Mouse (Mus musculus): Measurements from ENCODE around the gene Adgrg1. TPM values are rescaled to one million over a fixed set of nuclear protein-coding genes. Genes with fewer than 3 reads are reported as not detected.

Gene Adgrg1
- polyA plus RNA-seq, 1 experiment from 2014 or later: 180 TPM

- 51% methylated on average over 6 of the region's 6 CpGs for WGBS
- Histone ChIP-seq H3K4me3 (replicated peaks) (peak overlapping the region; percentile 61), H3K9ac (peak overlapping the region; percentile 50; the same call in 1 of the 2 replicates), H3K27me3 (no peaks in the 10 kb centered on the region), H3K4me1 (peaks cover 60% of the 10 kb centered on the region), H3K4me2 (peak overlapping the region; percentile 92), H3K36me3 (replicated peaks) (peaks cover 32% of the 10 kb centered on the region), H3K27ac (peak overlapping the region; percentile 98), H3K9me3 (no peaks in the 10 kb centered on the region)
- no peak for ATAC-seq (ENCODE audit: low FRiP score)
Observed at GRCm38 (mm10) chr8:94999956-95000355, 25.4 kb downstream of the Adgrg1 start.

GRCm38 (mm10) chr8:95000684-95001083 lies 26.1 kb downstream of the Adgrg1 start:
- Histone ChIP-seq H3K36me3 (replicated peaks) (peaks cover 39% of the 10 kb centered on the region), H3K9ac (peak overlapping the region; percentile 50; the same call in 1 of the 2 replicates), H3K4me3 (replicated peaks) (peak overlapping the region; percentile 61), H3K27ac (peak overlapping the region; percentile 98), H3K27me3 (no peaks in the 10 kb centered on the region), H3K4me2 (peak overlapping the region; percentile 92), H3K4me1 (peaks cover 60% of the 10 kb centered on the region), H3K9me3 (no peaks in the 10 kb centered on the region)
- 16% methylated on average over 5 of the region's 5 CpGs for WGBS
- peak; percentile 67 for ATAC-seq (ENCODE audit: low FRiP score)

DNA sequence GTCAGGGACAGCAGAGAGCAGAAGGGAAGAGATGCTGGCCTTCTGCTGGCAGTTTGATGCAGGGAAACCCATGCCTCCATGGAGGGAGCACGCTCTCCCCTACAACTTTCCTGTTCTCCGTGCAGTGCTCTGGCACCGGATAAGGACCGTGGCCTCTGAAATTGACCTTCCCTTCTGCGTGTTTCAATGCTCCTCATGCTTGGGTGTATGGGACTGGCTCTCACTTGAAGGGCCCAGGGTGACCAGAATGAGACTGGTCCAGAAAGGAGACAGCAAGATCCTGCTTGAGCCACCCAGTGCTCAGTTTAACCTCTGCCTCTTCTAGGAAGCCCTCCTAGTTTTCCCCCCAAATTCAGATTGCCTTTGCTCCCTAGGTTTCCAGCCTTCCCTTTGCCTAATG lies 26.6 kb downstream of the Adgrg1 start:
- Histone ChIP-seq H3K36me3 (replicated peaks) (peaks cover 44% of the 10 kb centered on the region), H3K27me3 (no peaks in the 10 kb centered on the region), H3K4me3 (replicated peaks) (peak overlapping the region; percentile 61), H3K27ac (peak overlapping the region; percentile 98), H3K9ac (0 out of 2 replicates have a peak overlapping the region, but pooled peaks have one; percentile 50), H3K4me2 (peak overlapping the region; percentile 92), H3K4me1 (peaks cover 60% of the 10 kb centered on the region), H3K9me3 (no peaks in the 10 kb centered on the region)
- ATAC-seq (ENCODE audit: low FRiP score): peak; percentile 21; the same call in 1 of the 2 replicates
- 74% methylated on average over 5 of the region's 5 CpGs for WGBS

GRCm38 (mm10) chr8:95001655-95002054 lies 27.1 kb downstream of the Adgrg1 start:
- peaks cover 49% of the 10 kb centered on the region for H3K36me3 ChIP-seq (replicated peaks)

DNA sequence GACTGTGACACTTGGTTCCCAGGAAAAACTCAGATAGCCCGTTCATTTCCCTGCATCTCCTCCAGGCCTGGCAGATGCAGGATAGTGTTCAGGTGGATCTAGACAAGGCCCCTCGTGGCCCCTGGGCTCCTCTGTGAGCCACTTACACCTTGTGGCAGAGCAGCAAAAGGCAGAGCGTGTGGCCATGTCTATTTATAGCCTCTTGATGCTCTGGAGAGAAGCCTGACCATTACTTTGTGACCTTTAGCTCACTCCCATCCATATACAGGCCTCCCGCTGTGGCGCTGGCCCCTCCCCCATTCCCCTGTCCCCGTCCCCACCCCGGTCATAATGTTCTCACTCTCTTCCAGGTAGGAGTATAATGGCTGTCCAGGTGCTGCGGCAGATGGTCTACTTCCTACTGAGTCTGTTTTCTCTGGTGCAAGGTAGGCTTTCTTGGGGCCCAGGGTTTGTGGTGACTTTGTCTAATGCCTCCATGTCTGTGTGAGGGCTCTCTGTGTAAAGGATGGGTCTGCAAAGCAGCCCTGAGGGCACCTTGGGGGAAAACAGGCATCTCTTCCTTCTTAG lies 27.6 kb downstream of the Adgrg1 start:
- Histone ChIP-seq H3K4me3 (replicated peaks) (no peak overlapping the region), H3K27me3 (no peaks in the 10 kb centered on the region), H3K4me1 (peaks cover 52% of the 10 kb centered on the region), H3K27ac (no peak overlapping the region), H3K9ac (no peak overlapping the region), H3K4me2 (peak overlapping the region; percentile 15; the same call in 1 of the 2 replicates), H3K36me3 (replicated peaks) (peaks cover 54% of the 10 kb centered on the region), H3K9me3 (no peaks in the 10 kb centered on the region)
- 68% methylated on average over 8 of the region's 8 CpGs for WGBS
- no peak for ATAC-seq (ENCODE audit: low FRiP score)

More at GRCm38 (mm10) chr8:95001655-95002054, 27.1 kb downstream of the Adgrg1 start:
- Histone ChIP-seq H3K4me1 (peaks cover 57% of the 10 kb centered on the region), H3K4me2 (peak overlapping the region; percentile 92), H3K27ac (peak overlapping the region; percentile 98), H3K27me3 (no peaks in the 10 kb centered on the region), H3K9ac (0 out of 2 replicates have a peak overlapping the region, but pooled peaks have one; percentile 50), H3K9me3 (no peaks in the 10 kb centered on the region), H3K4me3 (replicated peaks) (peak overlapping the region; percentile 61; the same call in 1 of the 2 replicates)
- ATAC-seq (ENCODE audit: low FRiP score): peak; percentile 67
- 5% methylated on average over 7 of the region's 7 CpGs for WGBS

- no peak for ATAC-seq (ENCODE audit: low FRiP score)
- Histone ChIP-seq H3K27ac (no peak overlapping the region), H3K36me3 (replicated peaks) (peaks cover 81% of the 10 kb centered on the region), H3K4me3 (replicated peaks) (no peak overlapping the region), H3K4me1 (peaks cover 3% of the 10 kb centered on the region; the same call in 1 of the 2 replicates), H3K27me3 (no peaks in the 10 kb centered on the region), H3K9ac (no peak overlapping the region), H3K9me3 (no peaks in the 10 kb centered on the region), H3K4me2 (no peak overlapping the region)
- 93% methylated on average over 15 of the region's 15 CpGs for WGBS
Observed at GRCm38 (mm10) chr8:95012442-95012919, 37.9 kb downstream of the Adgrg1 start.

- Histone ChIP-seq H3K9ac (no peak overlapping the region), H3K4me2 (no peak overlapping the region), H3K27ac (no peak overlapping the region; the same call in 1 of the 2 replicates), H3K9me3 (no peaks in the 10 kb centered on the region), H3K4me1 (peaks cover 3% of the 10 kb centered on the region; the same call in 1 of the 2 replicates), H3K27me3 (no peaks in the 10 kb centered on the region), H3K36me3 (replicated peaks) (peaks cover 48% of the 10 kb centered on the region), H3K4me3 (replicated peaks) (no peak overlapping the region)
- ATAC-seq (ENCODE audit: low FRiP score): no peak
- 78% methylated on average over 4 of the region's 4 CpGs for WGBS
Observed at GRCm38 (mm10) chr8:95015866-95016265, 41.3 kb downstream of the Adgrg1 start.

DNA sequence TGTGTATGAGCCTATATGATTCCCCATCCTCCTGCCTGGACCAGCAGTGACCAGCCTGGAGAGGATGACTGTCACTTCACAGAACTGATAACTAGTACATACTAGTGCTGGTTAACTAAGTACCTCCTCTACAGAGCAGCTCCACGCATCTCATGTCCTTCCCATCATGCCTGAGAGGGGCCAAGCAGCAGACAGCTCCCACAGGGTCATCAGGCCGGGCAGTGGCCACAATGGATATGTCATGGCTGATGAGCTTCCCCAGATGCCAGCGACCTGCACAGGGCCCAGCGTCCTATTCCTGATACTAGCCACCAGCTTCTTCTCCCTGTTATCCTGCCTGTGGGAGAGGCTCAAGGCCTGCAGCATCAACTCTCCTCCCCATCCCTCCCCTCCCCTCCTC lies 42.1 kb downstream of the Adgrg1 start:
- Histone ChIP-seq H3K27ac (no peak overlapping the region; the same call in 1 of the 2 replicates), H3K4me2 (no peak overlapping the region), H3K9ac (no peak overlapping the region), H3K4me3 (replicated peaks) (no peak overlapping the region), H3K36me3 (replicated peaks) (peaks cover 39% of the 10 kb centered on the region), H3K9me3 (no peaks in the 10 kb centered on the region), H3K4me1 (peaks cover 3% of the 10 kb centered on the region; the same call in 1 of the 2 replicates), H3K27me3 (no peaks in the 10 kb centered on the region)
- WGBS: 72% methylated on average over 4 of the region's 4 CpGs
- 0 out of 2 replicates have a peak, but pooled peaks have one; percentile 15 for ATAC-seq (ENCODE audit: low FRiP score)

- no peaks in the 10 kb centered on the region for H3K27me3 ChIP-seq
- no peak within 1 kb of the TSS for H3K4me2 ChIP-seq
- H3K4me1 ChIP-seq: peaks cover 3% of the 10 kb centered on the region; the same call in 1 of the 2 replicates
- H3K4me3 ChIP-seq (replicated peaks): no peak within 1 kb of the TSS
- ATAC-seq (ENCODE audit: low FRiP score): no peak
- WGBS: 79% methylated on average over 11 of the region's 11 CpGs
- H3K9ac ChIP-seq: no peak within 1 kb of the TSS
- no peak within 1 kb of the TSS; the same call in 1 of the 2 replicates for H3K27ac ChIP-seq
- no peaks in the 10 kb centered on the region for H3K9me3 ChIP-seq
- H3K36me3 ChIP-seq (replicated peaks): peaks cover 32% of the 10 kb centered on the region
Observed at GRCm38 (mm10) chr8:95017451-95017850, 42.9 kb downstream of the Adgrg1 start, which contains the start of gene Adgrg3. TSS of gene Adgrg3 (plus strand) at chr8:95017692.

GRCm38 (mm10) chr8:95017969-95018635 lies 43.6 kb downstream of the Adgrg1 start:
- Histone ChIP-seq H3K27ac (no peak overlapping the region), H3K36me3 (replicated peaks) (peaks cover 25% of the 10 kb centered on the region), H3K4me2 (no peak overlapping the region), H3K4me1 (peaks cover 8% of the 10 kb centered on the region), H3K9ac (no peak overlapping the region), H3K9me3 (no peaks in the 10 kb centered on the region), H3K4me3 (replicated peaks) (no peak overlapping the region), H3K27me3 (no peaks in the 10 kb centered on the region)
- WGBS: 91% methylated on average over 9 of the region's 9 CpGs
- no peak for ATAC-seq (ENCODE audit: low FRiP score)

- no peak for ATAC-seq (ENCODE audit: low FRiP score)
- 82% methylated on average over 12 of the region's 12 CpGs for WGBS
- Histone ChIP-seq H3K27ac (no peak overlapping the region), H3K9ac (no peak overlapping the region), H3K36me3 (replicated peaks) (peaks cover 4% of the 10 kb centered on the region; the same call in 1 of the 2 replicates), H3K4me3 (replicated peaks) (no peak overlapping the region), H3K27me3 (no peaks in the 10 kb centered on the region), H3K9me3 (no peaks in the 10 kb centered on the region), H3K4me1 (peaks cover 13% of the 10 kb centered on the region), H3K4me2 (no peak overlapping the region)
Observed at GRCm38 (mm10) chr8:95020293-95020777, 45.8 kb downstream of the Adgrg1 start.

GRCm38 (mm10) chr8:95020821-95021220 lies 46.3 kb downstream of the Adgrg1 start:
- no peak for ATAC-seq (ENCODE audit: low FRiP score)
- 87% methylated on average over 10 of the region's 10 CpGs for WGBS
- H3K27ac ChIP-seq: no peak overlapping the region

More at GRCm38 (mm10) chr8:95020821-95021220, 46.3 kb downstream of the Adgrg1 start:
- Histone ChIP-seq H3K27me3 (no peaks in the 10 kb centered on the region), H3K9ac (no peak overlapping the region), H3K4me3 (replicated peaks) (no peak overlapping the region), H3K4me1 (peaks cover 13% of the 10 kb centered on the region), H3K9me3 (no peaks in the 10 kb centered on the region), H3K36me3 (replicated peaks) (no peaks in the 10 kb centered on the region), H3K4me2 (no peak overlapping the region)

Measured in forebrain, embryonic 12.5 days (tissue).